Mouse (Mus musculus) neural tube, embryonic 10.5 days (tissue): Measurements from ENCODE around the gene Dynlt1f.
"Not testable (repeated sequence)": the region's sequence is repeated elsewhere in the genome, so short reads cannot be mapped to it uniquely, and the experiment has no call there.

ENCODE experiments used
- DNase-seq: peaks from one replicate; pipeline ENCODE4 v3.0.0-alpha.2; 2017; ENCODE audit warnings: low spot score; ENCODE audit errors: extremely low spot score

Dynlt1f gene

DNA sequence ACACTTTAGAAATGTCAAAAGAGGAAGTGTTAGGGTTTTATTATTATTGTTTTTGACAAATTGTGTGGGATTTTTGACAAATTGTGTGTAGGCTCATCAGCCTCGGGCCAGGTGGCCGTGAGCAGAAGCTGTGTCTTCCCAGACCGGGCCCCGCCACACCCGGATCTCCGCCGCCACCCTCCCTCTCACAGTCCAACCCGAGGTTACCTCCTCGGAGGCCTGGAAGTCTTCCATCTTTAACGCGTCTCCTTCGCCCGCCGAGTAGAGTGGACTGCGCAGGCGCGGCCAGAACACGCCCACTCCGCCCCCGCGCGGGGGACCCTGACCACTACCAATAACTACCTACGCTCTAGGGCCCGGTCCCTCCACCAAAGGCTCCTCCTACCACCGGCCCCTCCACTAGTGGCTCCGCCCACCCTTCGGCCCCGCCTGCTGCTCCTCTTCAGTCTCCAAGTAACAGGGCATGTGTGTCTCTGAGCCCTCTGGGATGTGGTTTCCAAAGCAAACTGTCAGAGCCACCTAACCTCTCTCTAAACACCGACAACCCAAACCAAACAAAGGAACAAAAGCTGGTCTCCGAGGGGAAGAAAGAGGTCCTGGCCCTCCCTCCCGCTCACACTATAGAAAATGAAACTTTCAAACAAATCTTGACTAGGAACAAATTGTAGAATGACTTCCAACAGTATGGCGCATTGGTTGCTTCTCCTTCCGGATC, at the start of gene Dynlt1f:
Gene Dynlt1f (minus strand): TSS at position 334 of the 715 bp plus-strand sequence.
- DNase-seq = peak; percentile 26

GRCm38 (mm10) chr17:6703381-6704270, 47.9 kb upstream of the Dynlt1f start:
- DNase-seq = not testable (repeated sequence)

GRCm38 (mm10) chr17:6702625-6703221, 47.0 kb upstream of the Dynlt1f start:
- not testable (repeated sequence) for DNase-seq

GRCm38 (mm10) chr17:6700077-6700476, 44.4 kb upstream of the Dynlt1f start:
- DNase-seq = not testable (repeated sequence)

GRCm38 (mm10) chr17:6699502-6699901, 43.8 kb upstream of the Dynlt1f start:
- not testable (repeated sequence) for DNase-seq

DNA sequence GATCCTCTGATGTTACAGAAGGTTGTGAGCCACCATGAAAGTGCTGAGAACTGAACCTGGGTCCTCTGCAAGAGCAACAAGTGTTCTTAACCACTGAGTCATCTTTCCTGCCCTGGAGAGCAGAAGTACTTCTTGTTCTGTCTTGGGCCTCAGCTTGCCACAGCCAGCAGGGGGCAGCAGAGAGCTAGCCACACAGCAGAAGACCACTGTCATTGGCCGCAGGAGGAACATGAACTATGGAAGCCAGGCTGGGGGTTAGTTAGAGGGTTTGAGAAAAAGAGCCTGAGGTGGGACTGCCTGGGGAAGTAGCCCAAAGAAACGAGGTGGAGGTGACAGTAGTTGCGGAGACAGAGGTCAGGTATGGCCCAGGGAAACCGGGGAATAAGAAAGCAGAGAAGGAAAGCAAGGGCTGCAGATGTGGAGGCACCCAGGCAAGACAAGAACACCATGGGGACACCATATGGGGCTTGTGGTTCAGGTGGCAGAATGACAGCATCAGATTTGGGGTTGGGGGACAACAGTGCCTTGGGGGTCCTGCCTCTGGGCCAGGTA, 41.6 kb upstream of the Dynlt1f start:
- DNase-seq = peak; percentile 21

- DNase-seq = not testable (repeated sequence)
Measured at GRCm38 (mm10) chr17:6696521-6696920, 40.8 kb upstream of the Dynlt1f start.

GRCm38 (mm10) chr17:6695712-6696111, 40.0 kb upstream of the Dynlt1f start:
- not testable (repeated sequence) for DNase-seq

DNA sequence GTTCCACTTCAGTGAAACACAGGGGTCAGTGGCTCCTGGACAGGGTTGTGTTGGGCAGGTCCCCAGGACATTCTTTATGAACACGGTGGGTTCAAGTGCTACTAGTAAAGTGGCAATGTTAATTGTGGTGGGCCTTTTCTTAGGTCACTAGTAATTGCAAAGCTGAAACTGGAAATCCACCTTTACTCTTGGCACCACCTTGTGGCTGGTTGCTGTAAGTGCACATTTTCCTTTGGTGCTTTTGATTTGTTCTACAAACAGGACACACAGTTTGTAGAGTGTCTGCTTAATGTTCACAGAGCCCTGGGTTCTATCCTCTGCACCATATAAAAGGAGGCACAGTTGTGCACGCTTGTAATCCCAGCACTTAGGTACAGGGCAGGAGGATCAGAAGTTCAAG, 35.9 kb upstream of the Dynlt1f start:
- peak; percentile 31 for DNase-seq

GRCm38 (mm10) chr17:6689344-6689743, 33.6 kb upstream of the Dynlt1f start:
- DNase-seq = not testable (repeated sequence)

GRCm38 (mm10) chr17:6686299-6686971, 30.7 kb upstream of the Dynlt1f start:
- not testable (repeated sequence) for DNase-seq

- not testable (repeated sequence) for DNase-seq
Measured at GRCm38 (mm10) chr17:6685288-6685818, 29.7 kb upstream of the Dynlt1f start.

DNA sequence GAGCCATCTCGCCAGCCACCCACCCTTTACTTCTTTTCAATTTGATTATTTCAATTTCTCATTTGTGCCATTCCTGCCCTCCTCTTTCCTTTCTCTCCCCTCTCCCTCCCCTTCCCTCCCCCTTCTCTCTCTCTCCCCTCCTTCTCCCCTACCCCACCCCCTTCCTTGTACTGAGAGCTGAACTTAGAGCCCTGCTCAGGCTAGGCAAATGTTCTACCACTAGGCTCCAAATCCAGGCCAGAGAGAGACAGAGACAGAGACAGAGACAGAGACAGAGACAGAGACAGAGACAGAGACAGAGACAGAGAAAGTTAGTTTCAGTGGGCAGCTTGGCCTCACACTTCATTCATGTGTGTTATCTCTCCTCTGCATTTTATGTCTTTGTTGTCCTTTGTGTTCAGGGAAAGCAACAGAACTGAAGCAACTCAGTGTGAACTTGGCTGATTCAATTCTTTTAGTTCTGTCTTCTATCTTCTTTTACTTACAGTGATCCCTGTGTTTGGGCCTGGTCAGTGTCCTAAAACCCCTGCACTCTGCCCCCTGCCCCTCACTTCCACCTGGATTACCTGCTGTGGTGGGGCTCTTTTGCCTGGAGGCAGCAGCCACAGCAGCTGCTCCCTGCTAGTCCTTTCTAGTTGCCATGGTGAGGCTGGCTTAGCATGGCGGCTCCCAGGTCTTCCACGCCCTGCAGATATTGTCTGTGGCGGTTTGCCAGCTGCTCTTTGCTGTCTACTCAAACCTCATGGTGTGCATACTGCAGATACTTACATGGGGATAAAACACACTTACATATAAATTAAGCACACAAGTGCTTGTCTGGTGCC, 29.0 kb upstream of the Dynlt1f start:
- DNase-seq = not testable (repeated sequence)

GRCm38 (mm10) chr17:6683702-6684101, 28.0 kb upstream of the Dynlt1f start:
- not testable (repeated sequence) for DNase-seq

DNA sequence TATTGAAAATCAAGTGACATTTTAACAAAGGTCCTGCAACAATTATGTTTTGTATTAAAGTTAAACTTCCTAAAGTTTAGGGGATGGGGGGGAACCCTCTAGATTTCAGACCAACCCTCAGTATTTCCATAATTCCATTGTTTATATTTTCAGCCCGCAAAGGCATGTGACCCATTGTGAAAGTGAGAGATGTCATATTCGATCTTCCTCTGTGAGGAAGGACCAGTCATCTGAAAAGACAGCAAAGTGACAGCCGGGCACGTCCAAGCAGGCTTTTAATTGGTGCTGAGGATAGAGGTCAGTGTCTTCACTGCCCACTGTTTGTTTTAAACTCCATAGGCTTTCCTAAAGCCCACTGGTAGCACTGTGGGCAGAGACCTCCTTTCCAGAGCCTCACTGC, 26.0 kb upstream of the Dynlt1f start:
- DNase-seq = not testable (repeated sequence)

- DNase-seq = not testable (repeated sequence)
Measured at GRCm38 (mm10) chr17:6678063-6678462, 22.4 kb upstream of the Dynlt1f start.

DNA sequence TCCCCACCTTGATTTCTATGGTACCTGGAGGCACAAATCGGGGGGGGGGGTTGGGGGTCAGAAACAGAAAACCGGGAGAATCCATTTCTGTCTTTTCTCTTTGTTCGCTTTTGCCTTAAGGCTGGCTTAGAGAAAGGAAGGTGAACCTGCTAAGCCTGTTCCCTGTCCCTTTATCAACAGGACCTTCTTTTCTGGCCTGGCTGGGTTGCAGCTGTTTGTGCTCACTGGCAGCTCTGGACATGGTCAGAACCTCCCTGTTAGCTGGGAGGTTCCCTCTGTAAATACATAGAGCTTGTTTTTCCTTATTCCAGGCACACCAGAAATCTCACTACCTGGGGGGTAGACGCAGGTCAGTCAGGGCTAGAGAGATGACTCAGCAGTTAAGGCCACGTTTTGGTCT, 18.6 kb upstream of the Dynlt1f start:
- not testable (repeated sequence) for DNase-seq

GRCm38 (mm10) chr17:6668522-6668921, 12.8 kb upstream of the Dynlt1f start:
- not testable (repeated sequence) for DNase-seq

- not testable (repeated sequence) for DNase-seq
Measured at GRCm38 (mm10) chr17:6665389-6665788, 9.7 kb upstream of the Dynlt1f start.

- not testable (repeated sequence) for DNase-seq
Measured at GRCm38 (mm10) chr17:6662840-6663239, 7.1 kb upstream of the Dynlt1f start.
